Mouse (Mus musculus): ENCODE measurements around the gene Syna.

DNA sequence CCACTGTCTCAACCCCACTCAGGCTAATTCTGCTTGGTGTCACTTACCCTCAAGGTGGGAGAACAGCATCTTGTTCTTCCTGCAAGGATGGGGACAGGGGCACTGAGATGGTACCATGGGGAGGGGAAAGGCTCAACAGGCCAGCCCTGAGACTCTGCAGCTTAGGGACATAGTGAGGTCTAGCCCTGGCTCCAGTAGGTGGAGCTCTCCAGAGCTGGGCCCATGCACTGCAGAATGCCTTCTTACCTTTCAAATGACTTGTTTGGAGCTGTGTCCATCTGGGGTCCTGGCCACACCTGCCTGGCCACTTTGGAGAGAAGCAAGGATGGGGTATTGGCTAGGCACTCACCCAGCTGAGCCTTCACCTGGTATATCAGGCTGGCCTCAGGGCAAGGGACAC is 46.3 kb upstream of the Syna start:
- TF ChIP-seq CTCF (IDR thresholded peaks at IDR 0.05; ENCODE audit: borderline replicate concordance, extremely low read depth, insufficient read depth, insufficient read length), result no peak
- TF ChIP-seq POLR2A (IDR thresholded peaks at IDR 0.05; ENCODE audit: borderline replicate concordance, extremely low read depth, insufficient read depth, insufficient read length, poor library complexity, severe bottlenecking), result no peak

All from brain, embryonic 14.5 days (tissue).